Comparison of ENCODE assay signal across 26 mouse cellular contexts in the genomic region with DNA sequence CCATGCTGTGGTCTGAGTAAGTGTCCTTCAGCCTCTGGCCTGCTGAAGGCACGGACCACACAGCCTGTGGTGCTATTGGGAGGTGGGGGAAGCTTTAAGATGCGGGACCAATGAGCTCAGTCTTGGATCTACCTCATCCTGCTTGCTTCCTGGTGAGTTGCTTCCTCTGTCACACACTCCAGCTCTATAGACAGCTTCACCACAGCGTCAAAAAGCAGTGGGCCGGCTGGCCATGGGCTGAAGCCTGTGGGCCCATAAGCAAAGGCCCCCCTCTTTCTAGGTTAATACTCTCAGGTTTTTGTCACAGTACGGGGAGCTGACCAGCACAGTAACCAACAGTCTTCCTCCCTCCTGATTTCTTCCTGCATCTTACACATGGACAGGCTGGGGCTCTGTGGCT.
"Had no signal": no experiment of that assay in that cellular context is flagged by ENCODE, and none has a peak within 500 bp of the region (broad histone marks: within the 10 kb centered on the region; RNA-seq: fewer than 3 reads in every experiment).

No protein-coding gene starts in this region.

- DNase-seq: gastrocnemius, adult 2 months; gastrocnemius, postnatal 10 days; gastrocnemius, postnatal 25 days; heart, adult 2 months; heart, postnatal 14 days; kidney, adult 18-20 months; kidney, adult 8-10 months; kidney, postnatal 10 days; kidney, postnatal 25 days; kidney, postnatal 4 days; liver; liver, embryonic 13.5 days had no signal

- H3K27ac ChIP-seq: gastrocnemius, adult 2 months; heart, adult 2 months; hindbrain, embryonic 10.5 days; hindbrain, embryonic 12.5 days; hindbrain, embryonic 14.5 days; layer of hippocampus, adult 2 months; left cerebral cortex, adult 2 months; limb, embryonic 10.5 days; limb, embryonic 12.5 days; liver, embryonic 13.5 days; liver, embryonic 15.5 days had no signal

- H3K9ac ChIP-seq: hindbrain, embryonic 12.5 days; hindbrain, embryonic 14.5 days; limb, embryonic 12.5 days; liver, embryonic 13.5 days; liver, embryonic 15.5 days had no signal

- H3K4me1 ChIP-seq: hindbrain, embryonic 12.5 days; limb, embryonic 12.5 days; liver, embryonic 13.5 days; liver, embryonic 15.5 days had no signal

- H3K27me3 ChIP-seq: limb, embryonic 12.5 days; liver, embryonic 13.5 days; liver, embryonic 15.5 days had no signal

- H3K9me3 ChIP-seq: hindbrain, embryonic 10.5 days; hindbrain, embryonic 12.5 days; limb, embryonic 10.5 days; limb, embryonic 12.5 days; liver, embryonic 13.5 days; liver, embryonic 15.5 days had no signal

- H3K36me3 ChIP-seq: hindbrain, embryonic 10.5 days; hindbrain, embryonic 12.5 days; limb, embryonic 10.5 days; limb, embryonic 12.5 days; liver, embryonic 13.5 days; liver, embryonic 15.5 days had no signal

- H3K4me2 ChIP-seq: heart, embryonic 11.5 days; hindbrain, embryonic 12.5 days; hindbrain, embryonic 14.5 days; limb, embryonic 12.5 days; liver, embryonic 11.5 days; liver, embryonic 13.5 days; liver, embryonic 15.5 days had no signal

- ATAC-seq: forebrain, embryonic 16.5 days; hindbrain, embryonic 16.5 days; inflammation-experienced regulatory T-cells, adult 6 months; intestine, embryonic 16.5 days had no signal

- H3K4me3 ChIP-seq: gastrocnemius, adult 2 months; heart, adult 2 months; hindbrain, embryonic 10.5 days; hindbrain, embryonic 12.5 days; layer of hippocampus, adult 2 months; left cerebral cortex, adult 2 months; limb, embryonic 10.5 days; limb, embryonic 12.5 days; liver, embryonic 13.5 days; liver, embryonic 15.5 days had no signal
